In the genomic region with DNA sequence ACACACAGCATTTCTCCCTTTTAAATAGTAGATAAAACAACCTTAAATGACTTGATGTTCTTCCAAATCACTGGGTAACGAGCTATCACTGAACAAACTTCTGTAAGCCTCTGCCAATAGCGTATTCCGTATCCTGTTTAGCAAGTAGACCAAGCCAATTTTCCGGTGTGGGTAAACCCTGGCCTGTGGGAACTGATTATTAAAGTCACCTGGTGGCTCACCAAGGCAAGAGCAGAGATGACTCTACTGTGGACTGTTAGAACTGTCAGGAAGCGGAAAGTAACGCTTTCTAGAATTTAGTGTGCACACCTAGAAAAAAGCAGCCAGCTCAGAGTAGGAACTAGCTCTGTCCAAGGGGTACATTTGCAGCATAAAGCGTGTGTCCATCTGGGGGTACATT, we compare ENCODE assay signal across 10 mouse cellular contexts.
DNase-seq lines count a peak whose midpoint lies in the region; ATAC-seq and TF ChIP-seq lines count a peak whose summit lies in the region.
"Had no signal": no experiment of that assay in that cellular context is flagged by ENCODE, and none has a peak within 500 bp of the region (broad histone marks: within the 10 kb centered on the region; RNA-seq: fewer than 3 reads in every experiment).

No protein-coding gene starts in this region.

- H3K9me3 ChIP-seq in neural tube, embryonic 15.5 days (replicated peaks), result no peaks in the 10 kb centered on the region
- no peaks in the 10 kb centered on the region for H3K9me3 ChIP-seq in intestine, embryonic 15.5 days
- H3K9me3 ChIP-seq: limb, embryonic 12.5 days had no signal

- H3K27me3 ChIP-seq in neural tube, embryonic 15.5 days (replicated peaks), result no peaks in the 10 kb centered on the region
- no peaks in the 10 kb centered on the region for H3K27me3 ChIP-seq in intestine, embryonic 15.5 days (replicated peaks)
- H3K27me3 ChIP-seq: limb, embryonic 12.5 days had no signal

- no peaks in the 10 kb centered on the region for H3K4me1 ChIP-seq in neural tube, embryonic 15.5 days
- peaks cover 24% of the 10 kb centered on the region for H3K4me1 ChIP-seq in bone marrow macrophage, adult 2 months (ENCODE audit: control insufficient read depth, insufficient read depth, low read length)
- no peaks in the 10 kb centered on the region for H3K4me1 ChIP-seq in intestine, embryonic 15.5 days (replicated peaks)
- H3K4me1 ChIP-seq: limb, embryonic 12.5 days had no signal

- no peak for DNase-seq in neural tube, embryonic 10.5 days (ENCODE audit: extremely low spot score, low spot score)
- DNase-seq in induced T-regulatory cell, adult 2 months (ENCODE audit: low read depth), result peak; percentile 91
- DNase-seq in thymus, postnatal 14 days, result peak; percentile 20
- DNase-seq in yolk sac, embryonic 10.5 days (ENCODE audit: low spot score), result no peak
- no peak for DNase-seq in gastrocnemius, postnatal 25 days
- DNase-seq: kidney, adult 18-20 months had no signal

- ATAC-seq in neural tube, embryonic 15.5 days (ENCODE audit: low FRiP score), result no peak
- no peak for ATAC-seq in intestine, embryonic 15.5 days

- H3K4me2 ChIP-seq in neural tube, embryonic 15.5 days, result no peak overlapping the region
- no peak overlapping the region for H3K4me2 ChIP-seq in intestine, embryonic 15.5 days (replicated peaks)
- H3K4me2 ChIP-seq: limb, embryonic 12.5 days had no signal

- TF ChIP-seq CTCF in bone marrow macrophage, adult 2 months (IDR thresholded peaks at IDR 0.05; ENCODE audit: low read depth, low read length), result no peak

- no peak overlapping the region for H3K4me3 ChIP-seq in neural tube, embryonic 15.5 days (replicated peaks)
- H3K4me3 ChIP-seq in bone marrow macrophage, adult 2 months (ENCODE audit: insufficient read depth, low read length), result peak overlapping the region; percentile 46; the same call in 1 of the 2 replicates
- H3K4me3 ChIP-seq in intestine, embryonic 15.5 days (replicated peaks), result no peak overlapping the region
- H3K4me3 ChIP-seq: limb, embryonic 12.5 days had no signal

- WGBS in neural tube, embryonic 15.5 days, result 77% methylated on average over 7 of the region's 7 CpGs
- WGBS in intestine, embryonic 15.5 days, result 87% methylated on average over 7 of the region's 7 CpGs

- no peaks in the 10 kb centered on the region for H3K36me3 ChIP-seq in neural tube, embryonic 15.5 days
- H3K36me3 ChIP-seq in intestine, embryonic 15.5 days, result no peaks in the 10 kb centered on the region
- H3K36me3 ChIP-seq: limb, embryonic 12.5 days had no signal

- no peak overlapping the region for H3K9ac ChIP-seq in neural tube, embryonic 15.5 days (replicated peaks)
- no peak overlapping the region for H3K9ac ChIP-seq in intestine, embryonic 15.5 days
- H3K9ac ChIP-seq: limb, embryonic 12.5 days had no signal

- no peak for TF ChIP-seq POLR2A in bone marrow macrophage, adult 2 months (IDR thresholded peaks at IDR 0.05; ENCODE audit: borderline replicate concordance, low read depth, low read length)

- peak overlapping the region; percentile 38; the same call in 1 of the 2 replicates for H3K27ac ChIP-seq in neural tube, embryonic 15.5 days (replicated peaks)
- peak overlapping the region; percentile 77 for H3K27ac ChIP-seq in bone marrow macrophage, adult 2 months (ENCODE audit: insufficient read depth, low read depth, low read length)
- H3K27ac ChIP-seq in intestine, embryonic 15.5 days, result no peak overlapping the region
- H3K27ac ChIP-seq: limb, embryonic 12.5 days had no signal

Comparison
In these comparisons a context has a peak if more than half of its experiments do, and no peak if none do; other contexts are left out.
1. DNase-seq: peak in induced T-regulatory cell, adult 2 months (single experiment) and thymus, postnatal 14 days (single experiment); none in neural tube, embryonic 10.5 days (single experiment), yolk sac, embryonic 10.5 days (single experiment) and gastrocnemius, postnatal 25 days (single experiment).